Mouse (Mus musculus) liver, embryonic 11.5 days (tissue): ENCODE results near the gene Runx2. TPM values are rescaled to one million over a fixed set of nuclear protein-coding genes. Genes with fewer than 3 reads are reported as not detected.

Experiments used
- ATAC-seq: fragments of 200-750 bp; cut with Nextera tagmentation; replicated peaks from 2 replicates; pipeline ENCODE4 v1.8.0; 2017; ENCODE audit warnings: moderate number of reproducible peaks, mild to moderate bottlenecking, moderate TSS enrichment, moderate library complexity; ENCODE audit not compliant: low FRiP score
- DNase-seq: peaks from one replicate; pipeline ENCODE4 v3.0.0-alpha.2; 2017; ENCODE audit warnings: low spot score
- H3K27ac ChIP-seq: fragments of 300-500 bp; sonication (generic); 2 replicates; pipeline ENCODE4 v1.5.1; 2014; ENCODE audit warnings: mild to moderate bottlenecking, low read depth, low read length, control low read depth
- H3K27me3 ChIP-seq: fragments of 300-500 bp; sonication (generic); replicated peaks from 2 replicates; pipeline ENCODE4 v1.6.1; 2014; ENCODE audit warnings: low read length, mixed read lengths; ENCODE audit not compliant: control insufficient read depth, insufficient read depth
- H3K36me3 ChIP-seq: fragments of 300-500 bp; sonication (generic); 2 replicates; pipeline ENCODE4 v1.6.1; 2014; ENCODE audit warnings: mild to moderate bottlenecking, low read length, moderate library complexity, mixed read lengths; ENCODE audit not compliant: control insufficient read depth, insufficient read depth
- H3K4me1 ChIP-seq: fragments of 300-500 bp; sonication (generic); replicated peaks from 2 replicates; pipeline ENCODE4 v1.6.1; 2014; ENCODE audit warnings: low read length, mixed read lengths; ENCODE audit not compliant: control insufficient read depth, insufficient read depth
- H3K4me2 ChIP-seq: fragments of 300-500 bp; sonication (generic); 2 replicates; pipeline ENCODE4 v1.6.1; 2014; ENCODE audit warnings: mild to moderate bottlenecking, control low read depth, moderate library complexity
- H3K4me3 ChIP-seq: fragments of 300-500 bp; sonication (generic); 2 replicates; pipeline ENCODE4 v1.5.1; 2014; ENCODE audit warnings: low read depth, low read length, control low read depth
- H3K9ac ChIP-seq: fragments of 300-500 bp; sonication (generic); 2 replicates; pipeline ENCODE4 v1.6.1; 2014; ENCODE audit warnings: low read depth, low read length, control low read depth
- H3K9me3 ChIP-seq: fragments of 300-500 bp; sonication (generic); 2 replicates; pipeline ENCODE4 v1.6.1; 2016; ENCODE audit warnings: low read length, inconsistent platforms, mixed read lengths; ENCODE audit not compliant: control insufficient read depth
- WGBS: fragments of 180-500 bp; shearing (Covaris S2); extraction: QIAGEN DNeasy Blood & Tissue Kit; methylation state at CpG from one replicate; pipeline ENCODE4 v1.1.7; 2014; 5-methylcytosine and 5-hydroxymethylcytosine counted together
- polyA plus RNA-seq: library from polyadenylated mRNA; unstranded; fragments of >200 nt; fragmentation: Nextera tagmentation; extraction: Ambion mirVana; gene quantifications from 2 replicates; pipeline ENCODE4 v1.2.1, GENCODE M21; 2014

The Runx2 gene
- polyA plus RNA-seq, 1 experiment from 2014 or later, result 1.7 TPM

- H3K36me3 ChIP-seq, result no peaks in the 10 kb centered on the region
- no peak for DNase-seq
- H3K9me3 ChIP-seq, result no peaks in the 10 kb centered on the region
- H3K4me3 ChIP-seq, result no peak overlapping the region
- no peak overlapping the region for H3K27ac ChIP-seq
- no peaks in the 10 kb centered on the region for H3K27me3 ChIP-seq
- no peak overlapping the region for H3K4me2 ChIP-seq
- no peaks in the 10 kb centered on the region for H3K4me1 ChIP-seq
- no peak for ATAC-seq
- H3K9ac ChIP-seq, result no peak overlapping the region
- 32% methylated on average over 5 of the region's 5 CpGs for WGBS
These were observed 273.9 kb downstream of the Runx2 start for GRCm38 (mm10) chr17:44540699-44541098.

GRCm38 (mm10) chr17:44538921-44539320, 275.7 kb downstream of the Runx2 start:
- no peak overlapping the region for H3K27ac ChIP-seq
- 66% methylated on average over 11 of the region's 11 CpGs for WGBS

GRCm38 (mm10) chr17:44530000-44530399, 284.6 kb downstream of the Runx2 start:
- DNase-seq (no peak), ATAC-seq (no peak)
- H3K9ac ChIP-seq, result no peak overlapping the region
- WGBS, result 70% methylated on average over 6 of the region's 6 CpGs
- no peaks in the 10 kb centered on the region for H3K36me3 ChIP-seq
- H3K4me2 ChIP-seq, result no peak overlapping the region
- H3K4me3 ChIP-seq, result no peak overlapping the region
- no peak overlapping the region for H3K27ac ChIP-seq
- H3K4me1 ChIP-seq, result no peaks in the 10 kb centered on the region
- H3K9me3 ChIP-seq, result no peaks in the 10 kb centered on the region
- H3K27me3 ChIP-seq, result no peaks in the 10 kb centered on the region

More at GRCm38 (mm10) chr17:44538921-44539320, 275.7 kb downstream of the Runx2 start:
- ATAC-seq (no peak), DNase-seq (no peak)
- Histone ChIP-seq H3K36me3 (no peaks in the 10 kb centered on the region), H3K4me3 (no peak overlapping the region), H3K4me2 (no peak overlapping the region), H3K27me3 (no peaks in the 10 kb centered on the region), H3K9me3 (no peaks in the 10 kb centered on the region), H3K4me1 (no peaks in the 10 kb centered on the region), H3K9ac (no peak overlapping the region)

GRCm38 (mm10) chr17:44528617-44529016, 286.0 kb downstream of the Runx2 start:
- Histone ChIP-seq H3K4me1 (no peaks in the 10 kb centered on the region), H3K27me3 (no peaks in the 10 kb centered on the region), H3K36me3 (no peaks in the 10 kb centered on the region), H3K9me3 (no peaks in the 10 kb centered on the region), H3K4me2 (no peak overlapping the region), H3K9ac (no peak overlapping the region), H3K4me3 (no peak overlapping the region), H3K27ac (no peak overlapping the region)
- ATAC-seq, result no peak
- DNase-seq, result no peak
- WGBS, result 54% methylated on average over 4 of the region's 4 CpGs

GRCm38 (mm10) chr17:44524146-44524545, 290.5 kb downstream of the Runx2 start:
- Histone ChIP-seq H3K9me3 (no peaks in the 10 kb centered on the region), H3K36me3 (no peaks in the 10 kb centered on the region), H3K4me3 (no peak overlapping the region), H3K9ac (no peak overlapping the region), H3K27ac (no peak overlapping the region), H3K4me1 (no peaks in the 10 kb centered on the region), H3K4me2 (no peak overlapping the region), H3K27me3 (no peaks in the 10 kb centered on the region)
- WGBS, result 63% methylated on average over 1 of the region's 1 CpGs
- ATAC-seq (no peak), DNase-seq (no peak)

GRCm38 (mm10) chr17:44522906-44523305, 291.7 kb downstream of the Runx2 start:
- 80% methylated on average over 5 of the region's 5 CpGs for WGBS
- Histone ChIP-seq H3K4me3 (no peak overlapping the region), H3K4me2 (no peak overlapping the region), H3K27me3 (no peaks in the 10 kb centered on the region), H3K4me1 (no peaks in the 10 kb centered on the region), H3K27ac (no peak overlapping the region), H3K9me3 (no peaks in the 10 kb centered on the region), H3K9ac (no peak overlapping the region), H3K36me3 (no peaks in the 10 kb centered on the region)
- ATAC-seq (no peak), DNase-seq (no peak)

GRCm38 (mm10) chr17:44520122-44521075, 294.2 kb downstream of the Runx2 start:
- no peaks in the 10 kb centered on the region for H3K4me1 ChIP-seq
- no peaks in the 10 kb centered on the region for H3K9me3 ChIP-seq
- no peak for DNase-seq
- no peaks in the 10 kb centered on the region for H3K27me3 ChIP-seq
- H3K4me2 ChIP-seq, result no peak overlapping the region
- no peaks in the 10 kb centered on the region for H3K36me3 ChIP-seq
- 81% methylated on average over 11 of the region's 11 CpGs for WGBS
- no peak overlapping the region for H3K4me3 ChIP-seq
- ATAC-seq, result no peak
- H3K9ac ChIP-seq, result no peak overlapping the region
- no peak overlapping the region for H3K27ac ChIP-seq

- Histone ChIP-seq H3K4me1 (no peaks in the 10 kb centered on the region), H3K9ac (no peak overlapping the region), H3K27me3 (no peaks in the 10 kb centered on the region), H3K27ac (no peak overlapping the region), H3K9me3 (no peaks in the 10 kb centered on the region), H3K4me2 (no peak overlapping the region), H3K4me3 (no peak overlapping the region), H3K36me3 (no peaks in the 10 kb centered on the region)
- WGBS, result 80% methylated on average over 3 of the region's 3 CpGs
- ATAC-seq (no peak), DNase-seq (no peak)
These were observed 295.2 kb downstream of the Runx2 start for GRCm38 (mm10) chr17:44519356-44519755.

- Histone ChIP-seq H3K4me2 (no peak overlapping the region), H3K27ac (no peak overlapping the region), H3K9ac (no peak overlapping the region), H3K9me3 (no peaks in the 10 kb centered on the region), H3K27me3 (no peaks in the 10 kb centered on the region), H3K4me1 (no peaks in the 10 kb centered on the region), H3K4me3 (no peak overlapping the region), H3K36me3 (no peaks in the 10 kb centered on the region)
- DNase-seq, result no peak
- no peak for ATAC-seq
- 89% methylated on average over 6 of the region's 6 CpGs for WGBS
These were observed 296.4 kb downstream of the Runx2 start for GRCm38 (mm10) chr17:44518156-44518555.
